Mouse (Mus musculus) midbrain, embryonic 14.5 days (tissue): Measurements from ENCODE around the gene Tex38. TPM values are rescaled to one million over a fixed set of nuclear protein-coding genes. Genes with fewer than 3 reads are reported as not detected.
A peak's percentile ranks its signal among the peaks of the same experiment; 100 is the strongest.

Experiments
- ATAC-seq: fragments of 200-750 bp; cut with Nextera tagmentation; 2 replicates; pipeline ENCODE4 v1.8.0; 2017; ENCODE audit warnings: moderate number of reproducible peaks, moderate library complexity; ENCODE audit not compliant: low FRiP score, low TSS enrichment
- DNase-seq: peaks from one replicate; pipeline ENCODE4 v3.0.0-alpha.2; 2015
- H3K27ac ChIP-seq: fragments of 300-500 bp; sonication (generic); replicated peaks from 2 replicates; pipeline ENCODE4 v1.5.1; 2014; ENCODE audit warnings: mild to moderate bottlenecking, low read depth, low read length, moderate library complexity
- H3K27me3 ChIP-seq: fragments of 300-500 bp; sonication (generic); 2 replicates; pipeline ENCODE4 v1.6.1; 2014; ENCODE audit warnings: low read length, control low read depth, mixed read lengths; ENCODE audit not compliant: control insufficient read depth, insufficient read depth
- H3K36me3 ChIP-seq: fragments of 300-500 bp; sonication (generic); 2 replicates; pipeline ENCODE4 v1.6.1; 2014; ENCODE audit warnings: low read length, control low read depth; ENCODE audit not compliant: control insufficient read depth, insufficient read depth
- H3K4me1 ChIP-seq: fragments of 300-500 bp; sonication (generic); 2 replicates; pipeline ENCODE4 v1.6.1; 2014; ENCODE audit warnings: mild to moderate bottlenecking, antibody characterized with exemption, low read length, control low read depth; ENCODE audit not compliant: control insufficient read depth, insufficient read depth
- H3K4me2 ChIP-seq: fragments of 300-500 bp; sonication (generic); 2 replicates; pipeline ENCODE4 v1.6.1; 2014; ENCODE audit warnings: mild to moderate bottlenecking, low read length, moderate library complexity
- H3K4me3 ChIP-seq: fragments of 300-500 bp; sonication (generic); replicated peaks from 2 replicates; pipeline ENCODE4 v1.5.1; 2014; ENCODE audit warnings: low read depth, low read length
- H3K9ac ChIP-seq: fragments of 300-500 bp; sonication (generic); replicated peaks from 2 replicates; pipeline ENCODE4 v1.6.1; 2014; ENCODE audit warnings: mild to moderate bottlenecking, low read length, moderate library complexity
- H3K9me3 ChIP-seq: fragments of 300-500 bp; sonication (generic); 2 replicates; pipeline ENCODE4 v1.6.1; 2016; ENCODE audit warnings: low read length, control low read depth, mixed read lengths; ENCODE audit not compliant: control insufficient read depth
- whole genome bisulfite sequencing: fragments of 180-500 bp; shearing (Covaris S2); extraction: QIAGEN DNeasy Blood & Tissue Kit; methylation state at CpG from one replicate; pipeline ENCODE4 v1.1.7; 2014; 5-methylcytosine and 5-hydroxymethylcytosine counted together
- polyA plus RNA-seq: library from polyadenylated mRNA; unstranded; fragments of >200 nt; fragmentation: Nextera tagmentation; extraction: Ambion mirVana; gene quantifications from 2 replicates; pipeline ENCODE4 v1.2.1, GENCODE M21; 2014

The Tex38 gene
- polyA plus RNA-seq, 1 experiment from 2014 or later = 0.37 TPM

DNA sequence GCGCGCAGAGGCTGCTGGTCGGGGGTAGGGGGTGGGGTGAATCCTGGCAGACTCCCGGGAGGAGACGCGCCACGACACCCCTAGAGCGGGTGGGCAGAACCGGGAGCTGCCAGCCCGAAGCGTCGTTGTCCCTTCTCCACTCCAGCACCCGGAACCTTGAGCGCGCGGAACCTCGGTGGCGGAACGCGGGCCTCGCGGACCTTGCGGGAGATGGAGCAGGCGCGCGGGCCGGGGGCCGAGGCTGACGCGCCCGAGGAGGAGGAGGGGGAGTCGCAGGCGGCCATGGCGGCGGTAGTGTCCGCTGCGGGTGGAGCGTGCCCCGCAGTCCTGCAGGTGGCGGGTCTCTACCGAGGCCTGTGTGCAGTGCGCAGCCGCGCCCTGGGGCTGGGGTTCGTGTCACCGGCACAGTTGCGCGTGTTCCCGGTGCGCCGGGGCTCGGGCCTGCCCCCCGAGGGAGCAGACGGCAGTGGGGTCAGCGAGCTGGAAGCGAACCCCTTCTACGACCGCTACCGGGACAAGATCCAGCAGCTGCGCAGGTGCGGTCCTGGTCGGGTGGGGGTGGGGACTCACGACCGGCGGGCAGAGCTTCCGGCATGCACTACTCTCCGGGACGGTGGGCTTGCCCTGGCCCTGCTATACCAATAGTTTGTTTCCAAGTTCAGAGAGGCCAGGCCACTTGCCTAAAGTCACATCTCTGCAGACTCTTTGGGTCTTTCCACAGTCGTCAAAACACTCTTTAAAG, 4.1 kb upstream of the Tex38 start, which contains the start of gene Atpaf1:
Gene Atpaf1 (plus strand): TSS at position 44 of the 742 bp plus-strand sequence.
- Histone ChIP-seq H3K9ac (peak within 1 kb of the TSS; percentile 80), H3K36me3 (peaks cover 22% of the 10 kb centered on the region), H3K4me1 (peaks cover 9% of the 10 kb centered on the region; the same call in 1 of the 2 replicates), H3K9me3 (no peaks in the 10 kb centered on the region), H3K4me2 (peak within 1 kb of the TSS; percentile 76), H3K4me3 (peak within 1 kb of the TSS; percentile 63), H3K27me3 (no peaks in the 10 kb centered on the region), H3K27ac (peak within 1 kb of the TSS; percentile 57; the same call in 1 of the 2 replicates)
- ATAC-seq = peak; percentile 92
- DNase-seq = peak; percentile 86
- under 1% methylated on average over 69 of the region's 69 CpGs for WGBS

DNA sequence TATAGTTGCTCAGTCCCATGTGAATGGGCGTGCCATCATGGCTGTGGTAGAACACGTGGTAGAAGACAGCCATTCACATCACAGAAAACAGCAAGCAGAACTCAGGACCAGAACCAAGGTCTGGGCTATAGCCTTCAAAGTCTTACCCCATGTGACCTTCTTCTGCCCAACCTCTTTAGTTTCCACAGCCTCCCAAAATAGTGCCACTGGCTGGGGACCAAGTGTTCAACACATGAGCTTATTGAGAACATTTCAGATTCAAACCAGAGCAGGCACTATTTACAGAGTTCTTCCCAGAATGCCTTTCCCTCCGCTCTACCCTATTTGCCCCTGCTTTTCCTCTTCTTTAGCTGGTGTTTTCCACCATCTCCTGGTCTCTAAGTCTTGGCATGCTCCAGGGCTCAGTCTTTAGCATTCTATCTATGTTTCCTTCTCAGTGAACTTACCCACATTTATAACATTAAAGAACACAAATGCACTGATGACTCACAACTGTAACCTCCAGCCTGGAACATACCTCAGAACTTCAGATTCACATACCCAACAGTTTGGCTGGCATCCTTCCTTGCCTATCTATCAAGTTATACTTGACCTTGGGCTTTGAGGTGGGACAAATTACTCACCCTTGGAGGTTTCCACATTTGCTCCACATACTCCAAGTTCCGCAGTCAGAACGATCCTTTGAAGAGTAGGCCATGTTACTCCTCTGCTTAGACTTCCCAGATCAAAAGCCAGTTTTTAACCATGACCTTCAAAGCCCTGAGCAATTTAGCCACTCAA, 1.4 kb upstream of the Tex38 start:
- 93% methylated on average over 5 of the region's 5 CpGs for WGBS
- ATAC-seq (no peak), DNase-seq (no peak)
- Histone ChIP-seq H3K4me1 (peaks cover 9% of the 10 kb centered on the region; the same call in 1 of the 2 replicates), H3K4me3 (no peak overlapping the region), H3K36me3 (no peaks in the 10 kb centered on the region), H3K27ac (no peak overlapping the region), H3K27me3 (no peaks in the 10 kb centered on the region), H3K9ac (no peak overlapping the region), H3K9me3 (no peaks in the 10 kb centered on the region), H3K4me2 (no peak overlapping the region)

DNA sequence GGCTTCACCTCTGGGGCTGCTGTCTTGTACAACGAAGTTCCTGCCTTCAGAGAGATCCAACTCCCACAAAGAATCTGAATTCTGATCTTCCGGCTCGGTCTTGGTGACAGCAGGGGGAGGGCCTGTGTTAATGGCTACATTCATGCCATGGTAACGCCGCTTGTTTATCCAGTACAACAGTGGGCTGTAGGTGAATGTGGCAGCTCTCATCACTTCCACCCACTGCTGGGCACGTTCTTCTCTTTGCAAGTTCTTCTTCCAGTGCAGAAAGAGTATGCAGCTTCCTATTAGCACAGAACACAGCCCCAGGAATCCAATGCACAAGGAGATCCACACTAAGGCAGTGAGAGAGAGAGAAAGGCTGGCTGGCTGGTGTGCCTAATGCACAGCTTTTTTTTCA, 549 bp downstream of the Tex38 start:
- peaks cover 8% of the 10 kb centered on the region for H3K36me3 ChIP-seq
- ATAC-seq (no peak), DNase-seq (no peak)
- no peak overlapping the region for H3K27ac ChIP-seq
- no peak overlapping the region for H3K4me3 ChIP-seq
- no peaks in the 10 kb centered on the region for H3K9me3 ChIP-seq
- peaks cover 4% of the 10 kb centered on the region; the same call in 1 of the 2 replicates for H3K4me1 ChIP-seq
- no peaks in the 10 kb centered on the region for H3K27me3 ChIP-seq
- 45% methylated on average over 6 of the region's 6 CpGs for WGBS
- no peak overlapping the region for H3K4me2 ChIP-seq
- H3K9ac ChIP-seq = no peak overlapping the region

DNA sequence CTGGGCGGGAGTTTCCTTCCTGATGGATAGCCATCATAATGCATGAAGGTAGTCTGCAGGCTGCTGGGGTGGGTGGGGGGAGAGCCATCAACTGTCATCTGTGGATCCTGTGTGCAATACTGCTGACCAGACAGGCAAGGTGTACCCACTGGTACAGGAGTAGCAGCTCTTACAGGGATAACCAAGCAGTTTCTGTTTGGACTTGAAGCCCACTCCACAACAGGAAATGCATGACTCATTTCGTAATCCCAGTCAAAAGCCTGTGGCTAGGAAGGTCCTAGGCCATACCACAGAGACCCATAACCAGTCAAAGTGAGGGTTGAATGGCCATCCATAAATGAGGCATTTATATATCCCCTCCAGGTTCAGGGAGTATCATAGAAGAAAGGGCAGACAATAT, 3.2 kb downstream of the Tex38 start:
- Histone ChIP-seq H3K36me3 (peaks cover 29% of the 10 kb centered on the region), H3K27ac (no peak overlapping the region), H3K9ac (no peak overlapping the region), H3K27me3 (no peaks in the 10 kb centered on the region), H3K4me1 (no peaks in the 10 kb centered on the region), H3K9me3 (no peaks in the 10 kb centered on the region), H3K4me2 (no peak overlapping the region), H3K4me3 (no peak overlapping the region)
- DNase-seq (no peak), ATAC-seq (no peak)
- WGBS = 93% methylated on average over 2 of the region's 2 CpGs

DNA sequence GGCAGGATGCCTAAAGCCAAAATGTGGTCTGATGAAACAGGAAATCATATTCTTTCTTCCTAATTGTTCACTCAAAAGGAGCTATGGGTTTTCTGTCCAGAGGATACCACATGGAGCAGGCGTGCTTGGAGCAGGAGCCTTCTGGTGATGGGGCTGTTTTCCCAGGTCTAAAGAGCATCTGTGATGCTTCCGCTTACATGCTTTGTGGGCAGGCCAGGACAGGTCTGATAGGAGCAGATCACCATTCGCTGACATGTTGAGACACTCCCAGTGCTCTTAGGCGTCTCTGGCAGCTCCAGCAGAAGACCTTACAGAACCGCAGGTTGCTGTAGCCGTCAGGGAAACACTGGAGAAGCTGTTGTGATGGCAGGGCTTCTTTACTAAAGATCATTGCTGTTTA, 5.8 kb downstream of the Tex38 start:
- H3K4me3 ChIP-seq = no peak overlapping the region
- WGBS = 89% methylated on average over 6 of the region's 6 CpGs
- H3K27ac ChIP-seq = no peak overlapping the region
- H3K27me3 ChIP-seq = no peaks in the 10 kb centered on the region
- peaks cover 34% of the 10 kb centered on the region for H3K36me3 ChIP-seq
- ATAC-seq (no peak), DNase-seq (no peak)
- H3K9me3 ChIP-seq = no peaks in the 10 kb centered on the region
- H3K4me1 ChIP-seq = no peaks in the 10 kb centered on the region
- no peak overlapping the region for H3K9ac ChIP-seq
- no peak overlapping the region for H3K4me2 ChIP-seq

DNA sequence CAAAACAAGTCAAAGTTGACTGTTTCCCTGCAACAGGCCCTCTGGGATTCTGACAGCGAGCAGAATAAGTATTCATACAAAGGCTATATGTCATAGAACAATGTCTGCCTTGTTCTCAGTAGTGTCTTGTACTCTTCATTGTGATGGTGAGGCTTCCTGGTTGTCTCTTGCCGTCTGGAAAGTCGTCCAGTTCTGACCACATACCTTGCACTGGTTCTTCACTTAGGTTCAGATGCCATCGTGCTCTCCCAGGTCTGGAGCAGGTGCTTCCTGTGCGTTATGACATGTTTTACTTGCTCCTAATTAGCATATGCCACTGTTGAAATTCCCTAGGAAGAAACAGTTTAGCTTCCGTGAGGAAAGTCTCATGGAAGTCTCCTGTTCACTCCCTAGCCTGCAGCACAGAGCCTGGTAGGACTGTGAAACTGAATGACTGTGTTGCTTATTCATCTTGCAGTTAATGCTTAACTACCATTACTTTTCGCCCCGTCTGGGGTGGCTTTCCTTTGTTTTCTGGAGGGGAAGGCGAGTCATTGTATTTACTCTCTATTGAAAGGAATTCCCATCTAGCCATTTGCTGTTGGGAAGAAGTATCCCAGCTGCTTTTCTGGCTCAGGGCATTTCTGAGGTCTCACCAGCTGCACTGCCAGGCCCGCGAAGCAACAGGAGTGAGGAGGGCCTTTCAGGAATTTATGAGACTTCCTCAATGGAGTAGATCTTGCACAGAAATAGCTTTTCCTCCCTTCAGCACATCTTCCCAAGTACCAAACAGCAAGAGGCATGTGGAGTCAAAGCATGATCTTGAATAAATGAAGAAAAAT, 13.0 kb downstream of the Tex38 start:
- Histone ChIP-seq H3K4me1 (no peaks in the 10 kb centered on the region), H3K27ac (no peak overlapping the region), H3K36me3 (peaks cover 54% of the 10 kb centered on the region), H3K4me2 (no peak overlapping the region), H3K9ac (no peak overlapping the region), H3K27me3 (no peaks in the 10 kb centered on the region), H3K4me3 (no peak overlapping the region), H3K9me3 (no peaks in the 10 kb centered on the region)
- WGBS = 65% methylated on average over 11 of the region's 11 CpGs
- ATAC-seq (no peak), DNase-seq (no peak)

DNA sequence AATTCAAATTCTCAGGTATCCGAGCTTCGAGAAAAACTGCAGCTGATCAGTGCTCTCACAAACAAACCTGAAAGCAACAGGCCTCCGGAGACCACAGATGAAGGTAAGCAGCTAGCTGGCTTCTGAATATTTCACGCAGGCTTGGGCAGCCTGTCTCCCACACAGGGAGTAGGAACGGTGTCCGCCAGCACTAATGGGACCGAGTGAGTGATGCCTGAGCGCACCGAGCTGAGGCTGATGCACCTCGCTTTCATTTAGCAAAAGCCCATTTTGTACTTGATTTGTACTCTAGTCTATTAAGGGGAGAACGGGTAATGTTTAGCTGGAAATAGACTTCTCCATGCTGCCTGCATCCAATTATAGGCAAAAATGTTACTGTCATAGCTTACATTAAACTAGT, 16.2 kb downstream of the Tex38 start:
- no peaks in the 10 kb centered on the region for H3K27me3 ChIP-seq
- H3K4me2 ChIP-seq = no peak overlapping the region
- no peaks in the 10 kb centered on the region for H3K9me3 ChIP-seq
- no peak overlapping the region for H3K27ac ChIP-seq
- no peak overlapping the region for H3K9ac ChIP-seq
- H3K36me3 ChIP-seq = peaks cover 64% of the 10 kb centered on the region
- DNase-seq (no peak), ATAC-seq (no peak)
- 86% methylated on average over 11 of the region's 11 CpGs for WGBS
- no peak overlapping the region for H3K4me3 ChIP-seq
- H3K4me1 ChIP-seq = no peaks in the 10 kb centered on the region

DNA sequence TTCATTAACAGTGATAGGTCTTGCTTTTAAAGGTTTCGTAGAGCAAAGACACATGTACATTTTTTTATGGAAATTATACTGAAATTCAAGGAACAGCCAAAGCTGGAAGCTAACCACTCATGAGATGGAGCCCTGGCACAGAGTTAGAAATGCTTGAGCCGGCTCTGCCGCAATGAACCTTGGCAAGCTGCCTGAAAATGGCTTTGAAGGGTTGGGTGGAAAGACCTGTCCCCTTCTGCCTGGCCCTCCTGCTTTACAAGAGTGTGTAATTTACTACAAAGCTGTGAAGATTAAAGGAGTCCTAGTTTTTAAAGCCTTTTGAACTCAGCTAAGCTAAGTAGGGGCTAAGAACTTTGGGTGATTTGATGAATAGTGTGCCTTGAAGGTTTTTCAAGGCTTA, 19.6 kb downstream of the Tex38 start:
- Histone ChIP-seq H3K36me3 (peaks cover 67% of the 10 kb centered on the region), H3K4me3 (no peak overlapping the region), H3K4me1 (no peaks in the 10 kb centered on the region), H3K27me3 (no peaks in the 10 kb centered on the region), H3K9ac (no peak overlapping the region), H3K9me3 (no peaks in the 10 kb centered on the region), H3K4me2 (no peak overlapping the region), H3K27ac (no peak overlapping the region)
- peak; percentile 69 for DNase-seq
- ATAC-seq = no peak
- WGBS = 39% methylated on average over 3 of the region's 3 CpGs
